Mouse (Mus musculus): ENCODE results near the gene Mcu.

Gene Mcu

GRCm38 (mm10) chr10:59616522-59616921, at the start of gene Mcu:
Gene Mcu (minus strand): TSS chr10:59616692.
- DNase-seq = peak; percentile 98

- peak; percentile 15 for DNase-seq
These were observed 49.2 kb upstream of the Mcu start for GRCm38 (mm10) chr10:59665503-59666291.

GRCm38 (mm10) chr10:59664765-59665164, 48.3 kb upstream of the Mcu start:
- DNase-seq = no peak

- DNase-seq = no peak
These were observed 40.3 kb upstream of the Mcu start for GRCm38 (mm10) chr10:59656799-59657198.

- DNase-seq = no peak
These were observed 30.4 kb upstream of the Mcu start for GRCm38 (mm10) chr10:59646821-59647378.

- DNase-seq = no peak
These were observed 28.7 kb upstream of the Mcu start for GRCm38 (mm10) chr10:59645153-59645552.

GRCm38 (mm10) chr10:59644710-59645109, 28.2 kb upstream of the Mcu start:
- DNase-seq = no peak

GRCm38 (mm10) chr10:59643645-59644044, 27.2 kb upstream of the Mcu start:
- no peak for DNase-seq

GRCm38 (mm10) chr10:59642659-59643377, 26.3 kb upstream of the Mcu start:
- no peak for DNase-seq

- DNase-seq = no peak
These were observed 22.1 kb upstream of the Mcu start for GRCm38 (mm10) chr10:59638576-59638975.

- DNase-seq = no peak
These were observed 21.2 kb upstream of the Mcu start for GRCm38 (mm10) chr10:59637596-59638124.

GRCm38 (mm10) chr10:59636751-59637533, 20.4 kb upstream of the Mcu start:
- no peak for DNase-seq

- no peak for DNase-seq
These were observed 19.6 kb upstream of the Mcu start for GRCm38 (mm10) chr10:59636048-59636447.

GRCm38 (mm10) chr10:59629506-59629782, 13.0 kb upstream of the Mcu start:
- DNase-seq = no peak

GRCm38 (mm10) chr10:59628641-59629505, 12.4 kb upstream of the Mcu start:
- no peak for DNase-seq

- peak; percentile 63 for DNase-seq
These were observed 7.0 kb upstream of the Mcu start for GRCm38 (mm10) chr10:59623496-59623895.

GRCm38 (mm10) chr10:59621355-59621754, 4.9 kb upstream of the Mcu start:
- no peak for DNase-seq

GRCm38 (mm10) chr10:59617776-59618175, 1.3 kb upstream of the Mcu start:
- DNase-seq = no peak

- DNase-seq = peak; percentile 67
These were observed 441 bp downstream of the Mcu start, which contains the start of gene Gm10322 for GRCm38 (mm10) chr10:59615981-59616520. Gene Gm10322 (plus strand): TSS chr10:59616063.

GRCm38 (mm10) chr10:59615411-59615810, 1.1 kb downstream of the Mcu start:
- peak; percentile 68 for DNase-seq

GRCm38 (mm10) chr10:59614141-59614540, 2.4 kb downstream of the Mcu start:
- DNase-seq = peak; percentile 81

GRCm38 (mm10) chr10:59613276-59613675, 3.2 kb downstream of the Mcu start:
- DNase-seq = peak; percentile 54

Data from cerebellum, adult 9-10 months (tissue).